Mouse (Mus musculus) embryonic fibroblast, embryonic 13.5 days (primary cell): ENCODE data around the gene Tshz2. TPM values are rescaled to one million over a fixed set of nuclear protein-coding genes. Genes with fewer than 3 reads are reported as not detected.

Source experiments
- H3K27ac ChIP-seq: 2 replicates; pipeline ENCODE4 v1.5.1; 2012; ENCODE audit warnings: low read length, control low read depth, inconsistent platforms; ENCODE audit not compliant: insufficient read depth
- H3K4me1 ChIP-seq: 2 replicates; pipeline ENCODE4 v1.6.1; 2011; ENCODE audit warnings: low read length; ENCODE audit not compliant: control insufficient read depth, insufficient read depth
- H3K4me3 ChIP-seq: 2 replicates; pipeline ENCODE4 v1.5.1; 2011; ENCODE audit warnings: mild to moderate bottlenecking, control low read depth, low read length; ENCODE audit not compliant: insufficient read depth
- CTCF ChIP-seq: IDR thresholded peaks from 2 replicates; pipeline ENCODE4 v1.5.1; 2011; ENCODE audit warnings: mild to moderate bottlenecking, control low read depth, low read length, moderate library complexity, borderline replicate concordance; ENCODE audit not compliant: insufficient read depth
- POLR2A ChIP-seq: IDR thresholded peaks from 2 replicates; pipeline ENCODE4 v1.6.1; 2011; ENCODE audit warnings: low read depth, mild to moderate bottlenecking, control low read depth, low read length, moderate library complexity
- polyA plus RNA-seq: library from polyadenylated mRNA; stranded (reverse); fragments of >200 nt; gene quantifications from 2 replicates; pipeline ENCODE4 v1.2.4, GENCODE M21; 2011; ENCODE audit warnings: low read depth; ENCODE audit not compliant: missing spikeins, insufficient read length

Tshz2 gene
- polyA plus RNA-seq, 1 experiment: 10.7 TPM

GRCm38 (mm10) chr2:169826316-169826715, 193.5 kb downstream of the Tshz2 start:
- no peak overlapping the region for H3K27ac ChIP-seq
- no peak overlapping the region for H3K4me3 ChIP-seq
- no peaks in the 10 kb centered on the region for H3K4me1 ChIP-seq
- TF ChIP-seq POLR2A (no peak), CTCF (no peak)

- H3K4me3 ChIP-seq: no peak overlapping the region
- TF ChIP-seq POLR2A (no peak), CTCF (no peak)
- H3K4me1 ChIP-seq: no peaks in the 10 kb centered on the region
- H3K27ac ChIP-seq: no peak overlapping the region
Measured at GRCm38 (mm10) chr2:169826833-169827232, 194.0 kb downstream of the Tshz2 start.

GRCm38 (mm10) chr2:169832184-169832583, 199.4 kb downstream of the Tshz2 start:
- Histone ChIP-seq H3K4me1 (no peaks in the 10 kb centered on the region), H3K4me3 (no peak overlapping the region), H3K27ac (no peak overlapping the region)
- no peak for TF ChIP-seq POLR2A
- TF ChIP-seq CTCF: no peak

GRCm38 (mm10) chr2:169833638-169834037, 200.8 kb downstream of the Tshz2 start:
- Histone ChIP-seq H3K4me3 (no peak overlapping the region), H3K27ac (no peak overlapping the region), H3K4me1 (no peaks in the 10 kb centered on the region)
- no peak for TF ChIP-seq CTCF
- TF ChIP-seq POLR2A: no peak

- H3K4me3 ChIP-seq: no peak overlapping the region
- H3K4me1 ChIP-seq: no peaks in the 10 kb centered on the region
- H3K27ac ChIP-seq: no peak overlapping the region
- TF ChIP-seq CTCF (no peak), POLR2A (no peak)
Measured at GRCm38 (mm10) chr2:169834602-169835001, 201.8 kb downstream of the Tshz2 start.

- no peak overlapping the region for H3K27ac ChIP-seq
- H3K4me3 ChIP-seq: no peak overlapping the region
- no peaks in the 10 kb centered on the region for H3K4me1 ChIP-seq
- TF ChIP-seq POLR2A: no peak
- no peak for TF ChIP-seq CTCF
Measured at GRCm38 (mm10) chr2:169837031-169837605, 204.3 kb downstream of the Tshz2 start.

- no peaks in the 10 kb centered on the region for H3K4me1 ChIP-seq
- H3K27ac ChIP-seq: no peak overlapping the region
- H3K4me3 ChIP-seq: no peak overlapping the region
- TF ChIP-seq POLR2A (no peak), CTCF (no peak)
Measured at GRCm38 (mm10) chr2:169838521-169838920, 205.7 kb downstream of the Tshz2 start.

GRCm38 (mm10) chr2:169841442-169841841, 208.6 kb downstream of the Tshz2 start:
- no peaks in the 10 kb centered on the region for H3K4me1 ChIP-seq
- no peak overlapping the region for H3K4me3 ChIP-seq
- no peak overlapping the region for H3K27ac ChIP-seq
- TF ChIP-seq CTCF (no peak), POLR2A (no peak)

- TF ChIP-seq POLR2A (no peak), CTCF (no peak)
- H3K4me1 ChIP-seq: no peaks in the 10 kb centered on the region
- no peak overlapping the region for H3K4me3 ChIP-seq
- no peak overlapping the region for H3K27ac ChIP-seq
Measured at GRCm38 (mm10) chr2:169842494-169842893, 209.7 kb downstream of the Tshz2 start.

- H3K4me1 ChIP-seq: no peaks in the 10 kb centered on the region
- no peak overlapping the region for H3K27ac ChIP-seq
- no peak overlapping the region for H3K4me3 ChIP-seq
- TF ChIP-seq CTCF: no peak
- no peak for TF ChIP-seq POLR2A
Measured at GRCm38 (mm10) chr2:169843553-169843952, 210.7 kb downstream of the Tshz2 start.

GRCm38 (mm10) chr2:169849077-169849476, 216.3 kb downstream of the Tshz2 start:
- Histone ChIP-seq H3K4me3 (no peak overlapping the region), H3K27ac (no peak overlapping the region), H3K4me1 (no peaks in the 10 kb centered on the region)
- TF ChIP-seq CTCF: peak; percentile 87
- no peak for TF ChIP-seq POLR2A
